Mouse (Mus musculus) gastrocnemius, postnatal 4 days (tissue): ENCODE measurements around the gene Gzmb. TPM values are rescaled to one million over a fixed set of nuclear protein-coding genes. Genes with fewer than 3 reads are reported as not detected.

Experiments
- total RNA-seq, 2 experiments: library from RNA; stranded (reverse); gene quantifications; 2 replicates each; pipeline ENCODE4 v1.2.3; 2021

Gene Gzmb
- total RNA-seq, 2 experiments from 2014 or later = not detected

Other genes starting within 250 kb of the Gzmb start
- gene Mcpt1, start 244.3 kb downstream of the Gzmb start, total RNA-seq = not detected
- not detected for gene Mcpt9, start 231.8 kb downstream of the Gzmb start, total RNA-seq
- gene Mcpt2, start 220.2 kb downstream of the Gzmb start, total RNA-seq = not detected
- 10 to 100 TPM; 48.3 to 50.8 TPM for gene Mcpt4, start 199.9 kb downstream of the Gzmb start, total RNA-seq
- not detected for gene Mcpt8, start 177.0 kb downstream of the Gzmb start, total RNA-seq
- gene Ctsg, start 159.7 kb downstream of the Gzmb start, total RNA-seq = under 1 TPM; 0.56 to 0.96 TPM
- gene Gzme, start 141.6 kb downstream of the Gzmb start, total RNA-seq = not detected
- not detected for gene Gzmd, start 129.7 kb downstream of the Gzmb start, total RNA-seq
- not detected for gene Gzmg, start 102.7 kb downstream of the Gzmb start, total RNA-seq
- gene Gzmn, start 87.7 kb downstream of the Gzmb start, total RNA-seq = under 1 TPM; 0.29 TPM
- not detected for gene Gzmf, start 50.8 kb downstream of the Gzmb start, total RNA-seq
- gene Gzmc, start 27.6 kb downstream of the Gzmb start, total RNA-seq = not detected
- gene Atp12a, start 102.8 kb upstream of the Gzmb start, total RNA-seq = not detected
- under 1 TPM in 1 of 2 experiments, not detected in 1; 0.32 TPM for gene Rnf17, start 140.3 kb upstream of the Gzmb start, total RNA-seq